Mouse (Mus musculus) ES-CJ7 (cell line): ENCODE measurements around the gene Gpatch8.
"Not testable (repeated sequence)": the region's sequence is repeated elsewhere in the genome, so short reads cannot be mapped to it uniquely, and the experiment has no call there.

Experiments
- DNase-seq: peaks from one replicate; pipeline ENCODE4 v3.0.0; 2011; ENCODE audit warnings: low read depth, low spot score

Gene Gpatch8

DNA sequence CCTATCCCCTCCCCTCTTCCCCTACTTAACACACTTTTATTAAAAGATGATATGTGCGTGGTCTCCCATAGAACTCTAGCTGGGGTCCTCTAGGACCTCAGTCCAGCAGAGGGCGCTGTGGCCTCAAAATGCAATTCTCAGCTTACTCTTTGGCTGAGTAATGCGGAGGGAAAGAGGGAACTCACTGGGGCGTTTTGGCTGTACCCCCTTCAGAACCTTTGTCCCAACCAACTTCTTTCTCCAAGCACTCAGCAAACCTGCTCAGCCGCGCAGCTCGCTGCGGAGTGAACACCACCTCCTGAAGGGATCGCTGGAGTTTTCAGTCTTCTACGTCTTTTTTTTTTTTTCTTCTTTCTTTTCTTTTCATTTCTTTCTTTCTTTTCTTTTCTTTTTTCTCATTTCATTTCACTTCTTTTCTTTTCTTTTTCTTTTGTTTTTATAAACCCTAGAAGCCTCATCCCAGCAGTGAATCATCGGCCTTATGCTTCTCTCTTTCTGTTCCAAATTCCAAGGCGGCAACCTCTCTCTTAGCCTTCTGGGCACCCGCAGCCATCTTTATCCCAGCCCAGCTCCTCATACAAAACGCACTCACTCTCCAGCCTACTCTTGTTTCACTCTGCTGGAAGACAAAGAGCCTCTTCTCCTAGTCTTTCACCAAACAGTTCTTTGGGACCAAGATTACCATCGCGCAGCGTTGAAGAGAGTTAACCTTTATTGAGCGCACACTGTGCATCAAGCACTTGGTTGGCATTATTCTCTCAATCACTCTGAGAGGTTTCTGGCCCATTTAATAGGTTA is 16.9 kb upstream of the Gpatch8 start:
- peak; percentile 88 for DNase-seq

GRCm38 (mm10) chr11:102568756-102569377 is 12.7 kb upstream of the Gpatch8 start:
- DNase-seq, result no peak

DNA sequence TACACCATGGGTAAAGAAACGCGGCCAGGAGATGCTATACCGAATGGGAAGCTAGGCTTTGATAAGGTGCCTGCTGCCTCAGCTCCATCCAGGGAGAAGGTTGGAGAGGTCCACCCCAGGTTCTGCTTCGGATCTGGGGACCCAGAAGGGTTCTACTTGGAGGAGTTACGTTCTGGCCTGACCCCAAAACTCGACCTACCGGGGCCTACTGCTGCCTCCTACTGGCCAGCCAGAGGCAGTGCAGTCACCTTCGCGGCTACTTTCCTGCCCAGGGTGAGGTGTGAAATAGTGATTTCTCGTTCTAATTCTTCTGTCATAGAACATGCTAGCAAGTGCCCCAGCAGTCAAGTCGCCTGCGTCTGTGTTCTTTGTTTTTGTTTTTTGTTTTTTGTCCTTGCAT is 12.0 kb upstream of the Gpatch8 start:
- DNase-seq, result peak; percentile 64

DNA sequence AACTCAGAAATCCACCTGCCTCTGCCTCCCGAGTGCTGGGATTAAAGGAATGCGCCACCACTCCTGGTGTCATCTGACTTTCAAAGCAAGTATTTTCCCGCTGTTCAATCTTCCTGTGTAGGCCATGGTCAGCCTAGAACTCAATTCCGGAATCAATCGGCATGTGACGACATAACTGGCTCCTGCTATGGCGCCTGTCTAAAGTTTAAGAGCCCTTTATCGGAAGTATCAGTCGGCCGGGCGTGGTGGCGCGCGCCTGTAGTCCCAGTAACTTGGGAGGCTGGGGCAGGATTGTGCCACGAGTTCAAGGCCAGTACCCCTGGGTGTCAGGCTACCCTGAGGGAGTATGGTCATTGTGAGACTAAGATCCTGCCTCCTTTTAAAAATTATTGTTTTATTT is 11.5 kb upstream of the Gpatch8 start:
- DNase-seq, result peak; percentile 69

DNA sequence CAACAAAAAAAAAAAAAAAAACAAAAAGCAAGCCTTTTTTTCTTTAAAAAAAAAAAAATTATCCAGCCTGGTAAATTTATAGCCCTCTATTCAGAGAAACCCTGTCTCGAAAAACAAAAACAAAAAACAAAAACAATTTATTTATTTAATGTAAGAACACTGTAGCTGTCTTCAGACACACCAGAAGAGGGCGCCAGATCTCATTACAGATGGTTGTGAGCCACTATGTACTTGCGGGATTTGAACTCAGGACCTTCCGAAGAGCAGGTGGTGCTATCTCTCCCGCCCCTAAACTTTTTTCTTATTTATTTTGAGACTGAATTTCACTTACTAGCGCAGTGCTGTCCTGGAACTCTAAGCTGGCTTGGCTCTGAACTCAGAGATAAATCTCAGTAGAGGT is 11.0 kb upstream of the Gpatch8 start:
- DNase-seq, result no peak

GRCm38 (mm10) chr11:102566290-102566689 is 10.1 kb upstream of the Gpatch8 start:
- DNase-seq, result no peak

DNA sequence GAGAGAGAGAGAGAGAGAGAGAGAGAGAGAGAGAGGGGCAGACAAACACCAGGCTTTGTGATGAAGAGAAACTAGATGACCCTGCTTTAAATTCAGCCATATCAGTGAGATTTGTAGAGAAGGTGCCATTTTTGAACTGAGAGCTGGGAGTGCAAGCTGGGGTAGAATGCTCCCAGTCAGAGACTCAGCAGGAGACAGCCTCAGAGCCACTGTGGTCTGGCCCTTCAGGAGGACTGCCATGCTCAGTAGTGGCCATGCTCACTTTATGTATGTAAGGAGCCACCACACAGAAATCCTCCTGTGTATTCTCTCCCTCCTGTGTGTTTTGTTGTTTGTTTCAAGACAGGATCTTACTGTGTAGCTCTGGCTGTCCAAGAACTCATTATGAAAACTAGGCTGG is 9.5 kb upstream of the Gpatch8 start:
- no peak for DNase-seq

DNA sequence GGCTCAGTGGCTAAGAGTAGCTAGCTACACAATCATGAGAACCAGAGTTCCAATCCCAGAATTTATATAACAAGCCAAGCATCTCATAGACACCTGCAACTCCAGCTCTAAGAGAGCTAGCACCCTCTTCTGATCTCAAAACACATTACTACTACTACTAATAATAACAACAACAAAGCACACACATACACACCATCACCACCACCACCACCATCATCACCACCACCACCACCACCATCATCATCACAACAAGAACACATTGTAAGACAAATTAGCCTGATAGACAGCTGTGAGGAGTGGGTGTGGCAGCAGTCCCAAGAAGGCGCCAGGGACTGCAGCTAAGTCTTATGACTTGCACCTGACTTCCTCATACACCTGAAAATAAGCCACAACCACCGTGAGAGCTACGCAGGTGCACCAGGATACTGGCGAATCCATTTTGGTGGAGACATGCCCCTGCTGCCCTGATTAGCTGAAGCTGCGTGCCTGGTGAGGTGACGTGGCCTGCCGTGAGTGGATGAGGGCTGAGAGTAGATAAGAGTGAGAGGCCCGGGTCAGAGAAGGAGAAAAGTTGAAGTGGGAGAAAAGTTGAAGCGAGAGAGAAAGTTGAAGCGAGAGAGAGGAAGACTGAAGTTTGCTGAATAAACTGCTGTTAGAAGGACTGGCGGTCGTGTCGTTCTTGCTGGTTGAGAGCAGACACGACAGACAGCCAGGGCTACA is 8.9 kb upstream of the Gpatch8 start:
- DNase-seq, result not testable (repeated sequence)

- no peak for DNase-seq
Observed at GRCm38 (mm10) chr11:102558704-102559103, 2.5 kb upstream of the Gpatch8 start.

- no peak for DNase-seq
Observed at GRCm38 (mm10) chr11:102557386-102557785, 1.2 kb upstream of the Gpatch8 start.

DNA sequence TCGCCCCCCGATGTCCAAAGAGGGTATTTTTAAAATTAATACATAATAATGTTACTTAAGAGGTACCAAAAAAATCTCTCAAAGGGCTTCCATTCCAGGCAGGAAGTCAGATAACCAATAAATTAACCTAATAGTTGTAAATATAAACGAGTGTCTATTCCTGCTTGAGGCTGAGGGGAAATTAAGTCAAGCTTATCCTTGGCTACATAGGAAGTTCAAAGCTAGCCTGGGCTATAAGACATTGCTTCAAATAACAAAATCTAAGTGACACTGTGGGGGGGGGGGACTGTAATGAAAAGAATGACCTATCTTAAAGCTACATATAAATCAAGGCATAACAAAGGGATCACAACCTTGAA is 503 bp upstream of the Gpatch8 start:
- DNase-seq, result no peak

- DNase-seq, result no peak
Observed at GRCm38 (mm10) chr11:102555400-102556030, 677 bp downstream of the Gpatch8 start.

DNA sequence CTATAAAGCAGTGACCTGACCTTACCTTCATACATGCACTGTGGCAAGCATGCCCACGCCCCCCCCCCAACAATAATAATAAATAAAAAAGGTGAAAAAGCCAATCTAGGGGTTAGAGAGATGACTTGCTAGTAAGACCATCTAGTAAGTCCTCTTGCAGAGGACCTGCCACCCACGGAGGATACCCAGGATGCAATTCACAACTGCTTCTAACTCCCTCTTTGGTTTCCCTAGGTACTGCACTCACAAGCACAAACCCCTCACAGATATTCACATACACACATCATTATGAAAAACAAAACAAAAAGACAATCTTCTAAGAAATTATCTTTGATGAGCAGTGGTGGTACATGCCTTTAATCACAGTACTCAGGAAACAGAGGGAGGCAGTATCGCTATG is 4.1 kb downstream of the Gpatch8 start:
- peak; percentile 45 for DNase-seq

- DNase-seq, result no peak
Observed at GRCm38 (mm10) chr11:102551176-102551575, 5.0 kb downstream of the Gpatch8 start.

GRCm38 (mm10) chr11:102541471-102541870 is 14.7 kb downstream of the Gpatch8 start:
- no peak for DNase-seq

DNA sequence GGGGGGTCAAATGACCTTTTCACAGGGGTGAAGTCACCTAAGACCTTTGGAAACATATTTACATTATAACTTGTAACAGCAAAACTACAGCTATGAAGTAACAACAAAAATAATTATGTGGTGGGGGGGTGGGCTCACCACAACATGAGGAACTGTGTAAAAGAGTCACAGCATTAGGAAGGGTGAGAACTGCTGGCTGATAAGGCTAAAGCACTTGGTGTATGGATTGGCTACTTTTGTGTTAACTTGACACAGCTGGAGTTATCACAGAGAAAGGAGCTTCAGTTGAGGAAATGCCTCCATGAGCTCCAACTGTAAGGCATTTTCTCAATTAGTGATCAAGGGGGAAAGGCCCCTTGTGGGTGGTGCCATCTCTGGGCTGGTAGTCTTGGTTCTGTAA is 15.9 kb downstream of the Gpatch8 start:
- DNase-seq, result not testable (repeated sequence)

GRCm38 (mm10) chr11:102539690-102540089 is 16.5 kb downstream of the Gpatch8 start:
- peak; percentile 65 for DNase-seq

DNA sequence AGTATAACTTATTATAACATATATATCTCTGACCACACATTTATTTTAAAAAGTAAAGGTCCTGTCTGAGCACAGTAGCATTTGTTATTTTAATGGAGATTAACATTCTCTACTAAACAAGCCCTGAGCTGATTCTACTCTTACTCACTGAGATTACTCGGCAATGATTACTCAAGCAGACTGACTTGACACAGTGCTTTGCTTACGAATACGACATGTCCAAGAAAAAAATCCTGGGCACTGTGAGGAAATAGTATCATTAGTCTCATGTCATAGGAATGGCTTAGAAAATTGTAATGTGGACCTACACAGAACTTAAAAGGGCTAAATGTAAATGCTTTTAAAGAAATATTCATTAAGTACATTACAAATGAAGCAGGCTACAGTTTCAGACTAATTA is 20.0 kb downstream of the Gpatch8 start:
- DNase-seq, result no peak

DNA sequence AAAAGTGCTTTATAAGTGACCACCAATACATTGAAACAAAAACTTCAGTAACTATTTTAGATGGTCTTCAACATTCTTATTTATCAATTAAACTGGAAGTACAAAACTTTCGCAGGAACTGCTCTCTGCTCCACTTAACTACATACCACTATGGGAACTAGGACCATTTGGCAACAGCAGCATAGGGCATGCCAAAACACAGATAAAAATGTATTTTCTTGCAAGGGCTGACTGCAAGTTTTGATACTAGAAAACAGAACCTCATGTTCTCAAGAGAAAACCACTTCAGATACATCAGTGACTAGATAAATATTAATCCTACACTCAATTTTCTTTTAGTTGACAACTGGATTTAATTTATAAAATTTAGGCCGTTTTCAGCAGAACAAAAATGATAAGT is 22.1 kb downstream of the Gpatch8 start:
- DNase-seq, result no peak

DNA sequence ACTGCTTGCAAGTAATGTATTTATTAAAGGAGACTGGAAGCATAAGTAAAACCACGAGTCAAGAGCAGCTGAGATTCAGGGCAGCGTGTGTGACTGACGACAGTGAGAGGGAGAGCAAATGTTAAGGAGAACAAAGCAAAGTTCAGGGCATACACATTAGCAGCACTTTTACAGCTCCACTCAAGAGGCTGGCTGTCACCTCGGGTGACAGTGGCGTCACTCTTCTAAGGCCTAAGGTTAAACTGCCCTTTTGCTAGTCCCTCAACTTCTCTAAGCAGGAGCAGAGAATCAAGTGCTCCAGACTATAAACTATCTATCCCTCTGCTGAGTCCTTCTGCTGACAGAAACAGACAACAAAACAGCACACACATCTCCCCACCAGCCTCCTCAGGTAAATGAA is 24.8 kb downstream of the Gpatch8 start:
- no peak for DNase-seq

DNA sequence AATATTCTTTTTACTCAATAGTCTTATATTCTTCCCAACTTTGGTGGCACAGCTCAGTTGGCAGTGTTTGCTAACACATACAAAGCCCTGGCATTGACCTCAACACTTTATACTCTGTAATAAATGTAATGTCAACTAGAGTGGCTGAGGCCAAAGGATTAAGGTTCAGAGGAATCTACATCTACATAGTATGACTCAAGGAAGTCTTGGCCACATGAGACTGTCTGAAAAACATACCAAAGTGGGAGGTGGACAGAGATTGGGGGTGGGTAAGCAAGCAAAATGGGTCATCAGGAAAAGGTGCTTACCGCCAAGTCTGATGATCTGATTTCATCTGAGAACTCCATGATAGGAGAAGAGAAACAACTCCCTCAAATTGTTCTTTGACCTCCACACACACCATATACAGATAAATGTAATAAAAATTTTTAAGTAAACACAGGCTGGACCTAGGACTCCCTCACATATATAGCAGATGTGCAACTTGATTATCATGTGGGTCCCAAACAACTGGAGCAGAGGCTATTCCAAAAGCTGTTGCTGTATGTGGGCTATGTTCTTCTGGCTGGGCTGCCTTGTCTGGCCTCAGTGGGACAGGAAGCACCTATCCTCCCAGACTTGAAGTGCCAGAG is 41.3 kb downstream of the Gpatch8 start:
- no peak for DNase-seq

DNA sequence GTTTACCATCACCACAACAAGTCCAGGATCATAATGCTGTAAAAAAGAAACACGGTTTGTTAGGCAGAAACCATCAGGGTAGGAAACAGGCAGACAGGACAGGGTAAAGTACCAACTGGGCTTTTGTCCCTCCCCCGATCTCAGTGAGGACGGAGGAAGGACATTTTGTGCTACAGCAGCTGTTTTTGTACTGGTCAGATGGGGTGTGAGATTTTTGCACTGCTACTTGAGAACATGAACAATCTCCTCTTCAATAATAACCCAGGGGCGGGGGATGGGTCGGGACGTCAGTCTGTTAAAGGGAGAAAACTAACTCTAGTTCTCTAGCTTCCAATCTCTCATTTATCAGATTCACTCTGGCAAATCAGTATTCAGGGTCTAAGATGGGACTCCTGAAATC is 46.0 kb downstream of the Gpatch8 start:
- no peak for DNase-seq
